17 mouse cellular contexts compared by ENCODE assay signal in genomic region chr8:70570360-70570759, GRCm38 (mm10). TPM values are rescaled to one million over a fixed set of nuclear protein-coding genes. Genes with fewer than 3 reads are reported as not detected.
DNase-seq lines count a peak whose midpoint lies in the region; ATAC-seq and TF ChIP-seq lines count a peak whose summit lies in the region.
"Had no signal": no experiment of that assay in that cellular context is flagged by ENCODE, and none has a peak within 500 bp of the region (broad histone marks: within the 10 kb centered on the region; RNA-seq: fewer than 3 reads in every experiment).

No protein-coding gene starts in this region.

- no peak overlapping the region for H3K4me2 ChIP-seq in heart, embryonic 13.5 days
- no peak overlapping the region for H3K4me2 ChIP-seq in stomach, embryonic 14.5 days (replicated peaks; ENCODE audit: low read depth, low read length)
- no peak overlapping the region for H3K4me2 ChIP-seq in intestine, postnatal 0 days (replicated peaks; ENCODE audit: low read depth)
- H3K4me2 ChIP-seq: forebrain, embryonic 13.5 days; hindbrain, embryonic 14.5 days had no signal

- DNase-seq in cerebellum, adult 2 months, result no peak
- DNase-seq in heart, postnatal 4 days, result no peak
- no peak for DNase-seq in layer of hippocampus, adult 2 months (ENCODE audit: low spot score in 2 of 2)
- DNase-seq in layer of hippocampus, adult 18-20 months (ENCODE audit: low spot score in 2 of 2), result no peak
- DNase-seq: lung, adult 2 months; midbrain, embryonic 14.5 days; retina, postnatal 1 day; right cerebral cortex, postnatal 4 days; thymus, adult 2 months had no signal

- H3K36me3 ChIP-seq in heart, embryonic 13.5 days, result peaks cover 20% of the 10 kb centered on the region
- no peaks in the 10 kb centered on the region; the same call in 1 of the 2 replicates for H3K36me3 ChIP-seq in stomach, embryonic 14.5 days (ENCODE audit: control insufficient read depth, insufficient read depth, low read length)
- peaks cover 19% of the 10 kb centered on the region; the same call in 1 of the 2 replicates for H3K36me3 ChIP-seq in intestine, postnatal 0 days (ENCODE audit: control insufficient read depth, insufficient read depth)

- no peaks in the 10 kb centered on the region for H3K27me3 ChIP-seq in cerebellum, adult 2 months (ENCODE audit: control insufficient read depth, insufficient read depth, low read length)
- H3K27me3 ChIP-seq in heart, embryonic 13.5 days (replicated peaks), result no peaks in the 10 kb centered on the region
- H3K27me3 ChIP-seq in stomach, embryonic 14.5 days (ENCODE audit: control insufficient read depth, insufficient read depth, low read length), result no peaks in the 10 kb centered on the region
- H3K27me3 ChIP-seq in intestine, postnatal 0 days (replicated peaks; ENCODE audit: control insufficient read depth, insufficient read depth, low read length), result no peaks in the 10 kb centered on the region
- H3K27me3 ChIP-seq: forebrain, embryonic 13.5 days had no signal

- H3K9ac ChIP-seq in heart, embryonic 13.5 days, result no peak overlapping the region
- H3K9ac ChIP-seq in stomach, embryonic 14.5 days (replicated peaks; ENCODE audit: low read depth, low read length), result no peak overlapping the region
- no peak overlapping the region for H3K9ac ChIP-seq in intestine, postnatal 0 days (ENCODE audit: low read depth, low read length)
- H3K9ac ChIP-seq: forebrain, embryonic 13.5 days; hindbrain, embryonic 14.5 days had no signal

- TF ChIP-seq CTCF in cerebellum, adult 2 months (IDR thresholded peaks at IDR 0.05; ENCODE audit: borderline replicate concordance, insufficient read depth, low read depth, low read length), result no peak
- TF ChIP-seq CTCF in layer of hippocampus, adult 2 months (conservative IDR thresholded peaks at IDR 0.05), result no peak
- no peak for TF ChIP-seq CTCF in intestine, postnatal 0 days (IDR thresholded peaks at IDR 0.05; ENCODE audit: low read depth)

- H3K27ac ChIP-seq in cerebellum, adult 2 months (ENCODE audit: insufficient read depth, low read length), result peak overlapping the region; percentile 61
- peak overlapping the region; percentile 73 for H3K27ac ChIP-seq in heart, embryonic 13.5 days (replicated peaks)
- peak overlapping the region; percentile 53 for H3K27ac ChIP-seq in layer of hippocampus, adult 2 months
- H3K27ac ChIP-seq in stomach, embryonic 14.5 days (ENCODE audit: low read length), result no peak overlapping the region
- no peak overlapping the region for H3K27ac ChIP-seq in intestine, postnatal 0 days (ENCODE audit: low read depth, low read length)
- H3K27ac ChIP-seq: forebrain, embryonic 13.5 days; hindbrain, embryonic 14.5 days; macrophage had no signal

- no peak for TF ChIP-seq POLR2A in cerebellum, adult 2 months (IDR thresholded peaks at IDR 0.05; ENCODE audit: borderline replicate concordance, insufficient read depth, low read length)

- no peaks in the 10 kb centered on the region for H3K9me3 ChIP-seq in heart, embryonic 13.5 days
- no peaks in the 10 kb centered on the region for H3K9me3 ChIP-seq in stomach, embryonic 14.5 days (ENCODE audit: control insufficient read depth, low read depth, low read length)
- no peaks in the 10 kb centered on the region for H3K9me3 ChIP-seq in intestine, postnatal 0 days (ENCODE audit: control insufficient read depth)
- H3K9me3 ChIP-seq: forebrain, embryonic 13.5 days had no signal

- no peak overlapping the region for H3K4me3 ChIP-seq in cerebellum, adult 2 months (replicated peaks; ENCODE audit: insufficient read depth, low read depth, low read length)
- no peak overlapping the region for H3K4me3 ChIP-seq in heart, embryonic 13.5 days
- no peak overlapping the region for H3K4me3 ChIP-seq in layer of hippocampus, adult 2 months
- no peak overlapping the region for H3K4me3 ChIP-seq in stomach, embryonic 14.5 days (ENCODE audit: low read depth, low read length)
- no peak overlapping the region for H3K4me3 ChIP-seq in intestine, postnatal 0 days (ENCODE audit: low read depth, low read length)
- H3K4me3 ChIP-seq: forebrain, embryonic 13.5 days had no signal

- no peak for ATAC-seq in cerebellum, adult (ENCODE audit: insufficient number of reproducible peaks, low FRiP score, low TSS enrichment)
- ATAC-seq in heart, embryonic 13.5 days (ENCODE audit: extremely low read depth, insufficient number of reproducible peaks, low FRiP score, low TSS enrichment), result no peak
- 0 out of 2 replicates have a peak, but pooled peaks have one; percentile 26 for ATAC-seq in stomach, embryonic 14.5 days (ENCODE audit: insufficient number of reproducible peaks, insufficient read depth, low FRiP score, low read depth)
- no peak for ATAC-seq in intestine, postnatal 0 days
- ATAC-seq: forebrain, embryonic 13.5 days; intestine, embryonic 16.5 days had no signal

- peaks cover 54% of the 10 kb centered on the region for H3K4me1 ChIP-seq in cerebellum, adult 2 months (ENCODE audit: control insufficient read depth, insufficient read depth, low read length)
- H3K4me1 ChIP-seq in heart, embryonic 13.5 days, result peaks cover 54% of the 10 kb centered on the region
- H3K4me1 ChIP-seq in stomach, embryonic 14.5 days (ENCODE audit: control insufficient read depth, insufficient read depth, low read length), result 0 out of 2 replicates have a peak, but pooled peaks cover 3% of the 10 kb centered on the region
- no peaks in the 10 kb centered on the region; the same call in 1 of the 2 replicates for H3K4me1 ChIP-seq in intestine, postnatal 0 days (replicated peaks; ENCODE audit: control insufficient read depth, insufficient read depth, low read length)

RNA-seq across cellular contexts. Expression of gene Isyna1, which starts 23.8 kb away (rescaled TPM):
- 55.3 and 61.4 TPM in 2 replicates for polyA plus RNA-seq in cerebellum, adult 2 months (2012; rRNA removed)
- polyA plus RNA-seq in heart, embryonic 13.5 days (2015; fragmentation: Nextera tagmentation; extraction: Ambion mirVana), result 135 and 145 TPM in 2 replicates
- 10 to 100 TPM; 38.9 to 41.6 TPM for total RNA-seq in heart, postnatal 4 days (2021)
- 10 to 100 TPM; 41.4 to 46.4 TPM for total RNA-seq in layer of hippocampus, adult 2 months (2021)
- 10 to 100 TPM; 47.3 to 47.7 TPM for total RNA-seq in layer of hippocampus, adult 18-20 months (2021)
- polyA plus RNA-seq in stomach, embryonic 14.5 days (2014; fragmentation: Nextera tagmentation; extraction: Ambion mirVana), result 81.3 and 82.4 TPM in 2 replicates
- polyA plus RNA-seq in intestine, postnatal 0 days (2015; fragmentation: Nextera tagmentation; extraction: Ambion mirVana), result 19.4 and 21.0 TPM in 2 replicates

RNA-seq across cellular contexts. Expression of gene Ell, which starts 31.1 kb away (rescaled TPM):
- 27.9 and 29.1 TPM in 2 replicates for polyA plus RNA-seq in cerebellum, adult 2 months (2012; rRNA removed)
- 11.6 and 12.5 TPM in 2 replicates for polyA plus RNA-seq in heart, embryonic 13.5 days (2015; fragmentation: Nextera tagmentation; extraction: Ambion mirVana)
- 10 to 100 TPM; 16.7 to 17.6 TPM for total RNA-seq in heart, postnatal 4 days (2021)
- total RNA-seq in layer of hippocampus, adult 2 months (2021), result 10 to 100 TPM; 20.5 to 24.4 TPM
- 10 to 100 TPM; 18.9 to 21.8 TPM for total RNA-seq in layer of hippocampus, adult 18-20 months (2021)
- 17.1 and 17.9 TPM in 2 replicates for polyA plus RNA-seq in stomach, embryonic 14.5 days (2014; fragmentation: Nextera tagmentation; extraction: Ambion mirVana)
- 11.8 and 13.0 TPM in 2 replicates for polyA plus RNA-seq in intestine, postnatal 0 days (2015; fragmentation: Nextera tagmentation; extraction: Ambion mirVana)

RNA-seq across cellular contexts. Expression of gene Ssbp4, which starts 38.3 kb away (rescaled TPM):
- polyA plus RNA-seq in cerebellum, adult 2 months (2012; rRNA removed), result 172 and 181 TPM in 2 replicates
- 63.3 and 70.9 TPM in 2 replicates for polyA plus RNA-seq in heart, embryonic 13.5 days (2015; fragmentation: Nextera tagmentation; extraction: Ambion mirVana)
- 10 to 100 TPM; 73.8 to 78.5 TPM for total RNA-seq in heart, postnatal 4 days (2021)
- 100 to 1,000 TPM; 274 to 297 TPM for total RNA-seq in layer of hippocampus, adult 2 months (2021)
- total RNA-seq in layer of hippocampus, adult 18-20 months (2021), result 100 to 1,000 TPM; 272 to 279 TPM
- polyA plus RNA-seq in stomach, embryonic 14.5 days (2014; fragmentation: Nextera tagmentation; extraction: Ambion mirVana), result 121 and 122 TPM in 2 replicates
- 63.2 and 65.3 TPM in 2 replicates for polyA plus RNA-seq in intestine, postnatal 0 days (2015; fragmentation: Nextera tagmentation; extraction: Ambion mirVana)

RNA-seq across cellular contexts. Expression of gene Kxd1, which starts 42.6 kb away (rescaled TPM):
- polyA plus RNA-seq in cerebellum, adult 2 months (2012; rRNA removed), result 63.4 and 65.9 TPM in 2 replicates
- polyA plus RNA-seq in heart, embryonic 13.5 days (2015; fragmentation: Nextera tagmentation; extraction: Ambion mirVana), result 65.8 and 71.2 TPM in 2 replicates
- 10 to 100 TPM; 67.5 to 76.9 TPM for total RNA-seq in heart, postnatal 4 days (2021)
- 10 to 100 TPM; 37.2 to 40.7 TPM for total RNA-seq in layer of hippocampus, adult 2 months (2021)
- total RNA-seq in layer of hippocampus, adult 18-20 months (2021), result 10 to 100 TPM; 40.6 to 45.6 TPM
- 58.9 and 72.3 TPM in 2 replicates for polyA plus RNA-seq in stomach, embryonic 14.5 days (2014; fragmentation: Nextera tagmentation; extraction: Ambion mirVana)
- polyA plus RNA-seq in intestine, postnatal 0 days (2015; fragmentation: Nextera tagmentation; extraction: Ambion mirVana), result 46.4 and 52.1 TPM in 2 replicates

RNA-seq across cellular contexts. Expression of gene Fkbp8, which starts 42.8 kb away (rescaled TPM):
- 531 and 552 TPM in 2 replicates for polyA plus RNA-seq in cerebellum, adult 2 months (2012; rRNA removed)
- polyA plus RNA-seq in heart, embryonic 13.5 days (2015; fragmentation: Nextera tagmentation; extraction: Ambion mirVana), result 240 and 251 TPM in 2 replicates
- 100 to 1,000 TPM; 204 to 207 TPM for total RNA-seq in heart, postnatal 4 days (2021)
- total RNA-seq in layer of hippocampus, adult 2 months (2021), result 100 to 1,000 TPM; 447 to 453 TPM
- 100 to 1,000 TPM; 450 to 467 TPM for total RNA-seq in layer of hippocampus, adult 18-20 months (2021)
- 258 and 281 TPM in 2 replicates for polyA plus RNA-seq in stomach, embryonic 14.5 days (2014; fragmentation: Nextera tagmentation; extraction: Ambion mirVana)
- 199 and 203 TPM in 2 replicates for polyA plus RNA-seq in intestine, postnatal 0 days (2015; fragmentation: Nextera tagmentation; extraction: Ambion mirVana)

Comparison
In these comparisons a context has a peak if more than half of its experiments do, and no peak if none do; other contexts are left out.
1. H3K27ac ChIP-seq: peak in cerebellum, adult 2 months (single experiment), heart, embryonic 13.5 days (single experiment) and layer of hippocampus, adult 2 months (single experiment); none in stomach, embryonic 14.5 days (single experiment) and intestine, postnatal 0 days (single experiment).